Mouse (Mus musculus) E14TG2a.4 (cell line): ENCODE measurements around the gene Selenon.

Experiments
- CTCF ChIP-seq: conservative IDR thresholded peaks from 2 replicates; pipeline ENCODE4 v1.5.1; 2014; ENCODE audit warnings: low read length
- NANOG ChIP-seq: IDR thresholded peaks from 2 replicates; pipeline ENCODE4 v1.6.1; 2014; ENCODE audit warnings: borderline replicate concordance, low read length, mixed read lengths

- TF ChIP-seq CTCF (peak; percentile 73), NANOG (no peak)
Measured at GRCm38 (mm10) chr4:134549899-134550298, 2.1 kb downstream of the Selenon start.
